Mouse (Mus musculus) heart, embryonic 16.5 days (tissue): ENCODE measurements at regions not wholly inside any gene's neighbourhood (a gene's known extent, or its start where the extent isn't known, plus 50 kb on each side); places are given as distances from the start of the nearest gene placed in this dataset.

Experiments
- ATAC-seq: fragments of 200-750 bp; cut with Nextera tagmentation; replicated peaks from 2 replicates; pipeline ENCODE4 v1.8.0; 2017; ENCODE audit warnings: moderate number of reproducible peaks; ENCODE audit not compliant: insufficient read depth, low FRiP score; ENCODE audit errors: extremely low read depth
- H3K27ac ChIP-seq: fragments of 300-500 bp; sonication (generic); 2 replicates; pipeline ENCODE4 v1.5.1; 2014; ENCODE audit warnings: mild to moderate bottlenecking, low read length, control low read depth, moderate library complexity
- H3K27me3 ChIP-seq: fragments of 300-500 bp; sonication (generic); 2 replicates; pipeline ENCODE4 v1.6.1; 2014; ENCODE audit warnings: low read length, mixed read lengths; ENCODE audit not compliant: control insufficient read depth, insufficient read depth
- H3K36me3 ChIP-seq: fragments of 300-500 bp; sonication (generic); 2 replicates; pipeline ENCODE4 v1.6.1; 2014; ENCODE audit not compliant: control insufficient read depth, insufficient read depth
- H3K4me1 ChIP-seq: fragments of 300-500 bp; sonication (generic); 2 replicates; pipeline ENCODE4 v1.6.1; 2014; ENCODE audit warnings: low read length, mixed read lengths; ENCODE audit not compliant: control insufficient read depth, insufficient read depth
- H3K4me2 ChIP-seq: fragments of 300-500 bp; sonication (generic); 2 replicates; pipeline ENCODE4 v1.6.1; 2014; ENCODE audit warnings: low read depth, mild to moderate bottlenecking, control low read depth, low read length
- H3K4me3 ChIP-seq: fragments of 300-500 bp; sonication (generic); 2 replicates; pipeline ENCODE4 v1.5.1; 2014; ENCODE audit warnings: mild to moderate bottlenecking, control low read depth, low read length
- H3K9ac ChIP-seq: fragments of 300-500 bp; sonication (generic); 2 replicates; pipeline ENCODE4 v1.6.1; 2014; ENCODE audit warnings: low read length, control low read depth
- H3K9me3 ChIP-seq: fragments of 300-500 bp; sonication (generic); replicated peaks from 2 replicates; pipeline ENCODE4 v1.6.1; 2016; ENCODE audit warnings: low read length; ENCODE audit not compliant: control insufficient read depth
- WGBS: fragments of 180-500 bp; shearing (Covaris S2); extraction: QIAGEN DNeasy Blood & Tissue Kit; methylation state at CpG from one replicate; pipeline ENCODE4 v1.1.7; 2014; 5-methylcytosine and 5-hydroxymethylcytosine counted together

- ATAC-seq = no peak
- no peak overlapping the region for H3K9ac ChIP-seq
- no peaks in the 10 kb centered on the region for H3K4me1 ChIP-seq
- H3K36me3 ChIP-seq = no peaks in the 10 kb centered on the region
- H3K9me3 ChIP-seq = peaks cover 14% of the 10 kb centered on the region
- H3K27ac ChIP-seq = no peak overlapping the region
- H3K27me3 ChIP-seq = no peaks in the 10 kb centered on the region
- H3K4me3 ChIP-seq = no peak overlapping the region
- 88% methylated on average over 23 of the region's 23 CpGs for WGBS
- no peak overlapping the region for H3K4me2 ChIP-seq
Measured at GRCm38 (mm10) chr3:54633446-54633845, 59.2 kb upstream of the Supt20 start.

- Histone ChIP-seq H3K27me3 (no peaks in the 10 kb centered on the region), H3K4me1 (no peaks in the 10 kb centered on the region), H3K27ac (no peak overlapping the region), H3K9ac (no peak overlapping the region), H3K36me3 (no peaks in the 10 kb centered on the region), H3K4me2 (no peak overlapping the region), H3K4me3 (no peak overlapping the region), H3K9me3 (peaks cover 14% of the 10 kb centered on the region)
- WGBS = 91% methylated on average over 10 of the region's 10 CpGs
- no peak for ATAC-seq
Measured at GRCm38 (mm10) chr3:54634456-54634855, 58.2 kb upstream of the Supt20 start.
